Mouse (Mus musculus) olfactory bulb, adult 2 months (tissue): ENCODE results near the gene Dyrk1a. TPM values are rescaled to one million over a fixed set of nuclear protein-coding genes. Genes with fewer than 3 reads are reported as not detected.
"Not testable (repeated sequence)": the region's sequence is repeated elsewhere in the genome, so short reads cannot be mapped to it uniquely, and the experiment has no call there.

Experiments
- H3K27ac ChIP-seq: fragments of 200-500 bp; 2 replicates; pipeline ENCODE4 v1.5.1; 2012; ENCODE audit warnings: low read depth, low read length; ENCODE audit not compliant: insufficient read depth
- H3K4me1 ChIP-seq: fragments of 200-500 bp; 2 replicates; pipeline ENCODE4 v1.6.1; 2012; ENCODE audit warnings: low read length; ENCODE audit not compliant: control insufficient read depth, insufficient read depth
- H3K4me3 ChIP-seq: fragments of 200-500 bp; 2 replicates; pipeline ENCODE4 v1.5.1; 2012; ENCODE audit warnings: mild to moderate bottlenecking, low read depth, low read length, moderate library complexity; ENCODE audit not compliant: insufficient read depth
- CTCF ChIP-seq: fragments of 200-500 bp; IDR thresholded peaks from 2 replicates; pipeline ENCODE4 v1.5.1; 2012; ENCODE audit warnings: low read depth, mild to moderate bottlenecking, low read length, moderate library complexity; ENCODE audit not compliant: insufficient read depth
- POLR2A ChIP-seq: fragments of 200-500 bp; IDR thresholded peaks from 2 replicates; pipeline ENCODE4 v1.6.1; 2012; ENCODE audit warnings: mild to moderate bottlenecking, low read depth, low read length, moderate library complexity; ENCODE audit not compliant: insufficient read depth
- WGBS: fragments of 180-500 bp; shearing (Covaris S2); methylation state at CpG from one replicate; pipeline ENCODE4 v1.1.7; 2018; 5-methylcytosine and 5-hydroxymethylcytosine counted together
- polyA plus RNA-seq: library from polyadenylated mRNA; stranded (reverse); fragments of >200 nt; gene quantifications from 2 replicates; pipeline ENCODE4 v1.2.4, GENCODE M21; 2012; ENCODE audit warnings: low replicate concordance; ENCODE audit not compliant: missing spikeins, insufficient read depth, insufficient read length

Dyrk1a gene
- polyA plus RNA-seq, 1 experiment = not detected

DNA sequence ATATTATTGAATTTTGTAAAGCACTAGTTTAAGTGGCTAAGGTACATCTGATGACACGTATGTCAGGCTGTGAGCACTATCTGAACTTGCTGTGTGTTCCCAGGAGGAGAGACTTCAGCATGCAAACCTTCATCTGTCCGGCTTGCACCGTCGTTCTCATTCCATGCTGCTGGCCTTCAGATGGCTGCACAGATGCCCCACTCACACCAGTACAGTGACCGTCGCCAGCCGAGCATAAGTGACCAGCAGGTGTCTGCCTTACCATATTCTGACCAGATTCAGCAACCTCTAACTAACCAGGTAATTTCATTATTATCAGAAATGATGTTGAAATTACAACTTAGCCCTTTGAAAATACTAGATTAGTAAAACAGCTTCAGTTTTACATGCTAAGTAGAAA lies 89.6 kb downstream of the Dyrk1a start:
- TF ChIP-seq CTCF = no peak
- no peak for TF ChIP-seq POLR2A
- Histone ChIP-seq H3K27ac (no peak overlapping the region), H3K4me1 (peaks cover 10% of the 10 kb centered on the region), H3K4me3 (no peak overlapping the region)
- 88% methylated on average over 7 of the region's 7 CpGs for WGBS

DNA sequence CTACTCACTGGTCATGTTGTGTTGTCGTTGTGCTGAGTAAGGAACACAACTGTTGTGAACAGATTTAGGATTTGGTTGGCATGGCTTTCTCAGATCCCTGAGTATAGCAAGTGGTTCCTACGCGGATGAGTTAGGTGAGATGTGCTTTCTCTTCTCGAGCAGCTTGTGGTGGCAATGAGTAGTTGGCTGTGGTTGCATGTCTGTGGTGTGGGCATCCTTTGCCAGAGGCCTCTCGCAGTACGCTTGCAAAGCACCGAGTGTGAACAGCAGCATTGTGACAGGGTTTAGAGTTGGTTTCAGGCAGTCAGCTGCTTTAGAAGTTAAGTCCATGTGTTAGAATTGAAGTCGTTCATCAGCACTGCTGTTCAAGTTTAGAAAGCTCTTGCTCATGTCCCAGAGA lies 90.4 kb downstream of the Dyrk1a start:
- Histone ChIP-seq H3K27ac (no peak overlapping the region), H3K4me3 (no peak overlapping the region), H3K4me1 (peaks cover 8% of the 10 kb centered on the region)
- TF ChIP-seq CTCF (no peak), POLR2A (no peak)
- 81% methylated on average over 8 of the region's 8 CpGs for WGBS

- no peak overlapping the region for H3K4me3 ChIP-seq
- no peaks in the 10 kb centered on the region for H3K4me1 ChIP-seq
- TF ChIP-seq CTCF (no peak), POLR2A (no peak)
- H3K27ac ChIP-seq = no peak overlapping the region
- WGBS = 87% methylated on average over 4 of the region's 4 CpGs
These were observed 97.7 kb downstream of the Dyrk1a start for GRCm38 (mm10) chr16:94667557-94667956.

GRCm38 (mm10) chr16:94671313-94671712 lies 101.5 kb downstream of the Dyrk1a start:
- H3K27ac ChIP-seq = no peak overlapping the region
- WGBS = 92% methylated on average over 9 of the region's 9 CpGs
- H3K4me3 ChIP-seq = no peak overlapping the region
- TF ChIP-seq CTCF (no peak), POLR2A (no peak)
- no peaks in the 10 kb centered on the region for H3K4me1 ChIP-seq

DNA sequence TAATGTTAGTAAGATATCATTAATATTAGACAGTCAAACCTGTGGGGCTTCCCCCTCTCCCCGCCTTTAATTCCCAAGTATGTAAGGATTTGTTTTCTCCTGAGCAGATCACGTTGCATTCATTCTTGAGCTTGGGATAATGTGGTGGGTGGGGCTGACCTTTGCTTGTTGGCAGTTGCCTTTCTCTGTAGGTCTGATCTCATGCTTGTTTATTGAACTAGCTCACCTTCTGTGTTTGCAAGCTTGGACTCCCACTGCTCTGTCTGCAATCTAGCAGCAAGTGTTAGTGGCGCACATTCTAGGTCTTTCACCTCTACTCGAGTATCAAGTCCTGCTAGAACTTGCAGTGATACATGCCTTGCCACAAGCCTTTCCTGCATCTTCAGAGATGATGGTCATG lies 111.1 kb downstream of the Dyrk1a start:
- H3K27ac ChIP-seq = no peak overlapping the region
- no peak for TF ChIP-seq CTCF
- no peak for TF ChIP-seq POLR2A
- H3K4me1 ChIP-seq = peaks cover 7% of the 10 kb centered on the region
- no peak overlapping the region for H3K4me3 ChIP-seq
- WGBS = 50% methylated on average over 4 of the region's 4 CpGs

DNA sequence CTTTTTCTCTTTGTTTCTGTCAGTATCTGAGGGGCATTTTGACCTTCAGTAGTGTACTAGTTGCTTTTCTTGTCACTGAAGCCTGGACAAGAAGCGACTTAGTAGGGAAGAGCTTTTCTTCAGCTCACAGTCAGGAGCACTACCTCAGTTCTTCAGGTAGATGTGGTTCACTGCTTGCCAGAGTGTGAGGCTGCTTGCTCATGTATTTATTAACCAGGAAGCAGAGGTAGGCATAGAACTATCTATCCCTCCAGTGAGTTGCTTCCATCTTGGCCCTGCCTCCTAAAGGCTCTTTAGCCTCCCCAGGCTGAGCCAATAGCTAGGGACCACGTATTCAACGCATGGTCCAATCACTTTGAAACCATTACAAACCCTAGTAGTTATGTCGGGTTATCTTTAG lies 112.0 kb downstream of the Dyrk1a start:
- Histone ChIP-seq H3K4me1 (peaks cover 7% of the 10 kb centered on the region), H3K27ac (no peak overlapping the region), H3K4me3 (no peak overlapping the region)
- 86% methylated on average over 4 of the region's 4 CpGs for WGBS
- no peak for TF ChIP-seq POLR2A
- no peak for TF ChIP-seq CTCF

- WGBS = 56% methylated on average over 4 of the region's 4 CpGs
- TF ChIP-seq CTCF (no peak), POLR2A (no peak)
- Histone ChIP-seq H3K27ac (no peak overlapping the region; the same call in 1 of the 2 replicates), H3K4me3 (no peak overlapping the region), H3K4me1 (peaks cover 7% of the 10 kb centered on the region)
These were observed 114.2 kb downstream of the Dyrk1a start for GRCm38 (mm10) chr16:94683960-94684359.

- Histone ChIP-seq H3K27ac (no peak overlapping the region), H3K4me3 (no peak overlapping the region), H3K4me1 (peaks cover 3% of the 10 kb centered on the region; the same call in 1 of the 2 replicates)
- TF ChIP-seq POLR2A (no peak), CTCF (no peak)
- 56% methylated on average over 4 of the region's 4 CpGs for whole genome bisulfite sequencing
These were observed 124.0 kb downstream of the Dyrk1a start for GRCm38 (mm10) chr16:94693687-94694305.

GRCm38 (mm10) chr16:94697553-94697952 lies 127.7 kb downstream of the Dyrk1a start:
- no peak overlapping the region for H3K27ac ChIP-seq
- H3K4me1 ChIP-seq = peaks cover 3% of the 10 kb centered on the region; the same call in 1 of the 2 replicates
- 85% methylated on average over 5 of the region's 5 CpGs for WGBS
- TF ChIP-seq POLR2A = no peak
- no peak for TF ChIP-seq CTCF
- H3K4me3 ChIP-seq = no peak overlapping the region

DNA sequence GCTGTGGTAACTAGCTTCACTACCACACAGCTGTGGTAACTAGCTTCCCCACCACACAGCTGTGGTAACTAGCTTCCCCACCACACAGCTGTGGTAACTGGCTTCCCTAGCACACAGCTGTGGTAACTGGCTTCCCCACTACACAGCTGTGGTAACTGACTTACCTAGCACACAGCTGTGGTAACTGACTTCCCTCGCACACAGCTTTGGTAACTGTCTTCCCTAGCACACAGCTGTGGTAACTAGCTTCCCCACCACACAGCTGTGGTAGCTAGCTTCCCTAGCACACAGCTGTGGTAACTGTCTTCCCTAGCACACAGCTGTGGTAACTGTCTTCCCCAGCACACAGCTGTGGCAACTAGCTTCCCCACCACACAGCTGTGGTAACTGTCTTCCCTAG lies 128.4 kb downstream of the Dyrk1a start:
- H3K4me3 ChIP-seq, H3K27ac ChIP-seq, H3K4me1 ChIP-seq: not testable (repeated sequence)
- 87% methylated on average over 1 of the region's 1 CpGs for WGBS
